Mouse (Mus musculus) stomach, postnatal 0 days (tissue): ENCODE results near the gene Cd55b. TPM values are rescaled to one million over a fixed set of nuclear protein-coding genes. Genes with fewer than 3 reads are reported as not detected.

Experiments used
- ATAC-seq: fragments of 200-750 bp; cut with Nextera tagmentation; 2 replicates; pipeline ENCODE4 v1.8.0; 2017; ENCODE audit not compliant: low FRiP score, low TSS enrichment
- DNase-seq: peaks from one replicate; pipeline ENCODE4 v3.0.0-alpha.2; 2016; ENCODE audit warnings: low spot score
- H3K27ac ChIP-seq: fragments of 300-500 bp; sonication (generic); replicated peaks from 2 replicates; pipeline ENCODE4 v1.5.1; 2014; ENCODE audit warnings: mild to moderate bottlenecking, control low read depth
- H3K27me3 ChIP-seq: fragments of 300-500 bp; sonication (generic); 2 replicates; pipeline ENCODE4 v1.6.1; 2014; ENCODE audit warnings: low read length; ENCODE audit not compliant: control insufficient read depth, insufficient read depth
- H3K36me3 ChIP-seq: fragments of 300-500 bp; sonication (generic); 2 replicates; pipeline ENCODE4 v1.6.1; 2014; ENCODE audit warnings: low read length, mixed read lengths; ENCODE audit not compliant: control insufficient read depth, insufficient read depth
- H3K4me1 ChIP-seq: fragments of 300-500 bp; sonication (generic); replicated peaks from 2 replicates; pipeline ENCODE4 v1.6.1; 2014; ENCODE audit warnings: antibody characterized with exemption; ENCODE audit not compliant: control insufficient read depth, insufficient read depth
- H3K4me2 ChIP-seq: fragments of 300-500 bp; sonication (generic); replicated peaks from 2 replicates; pipeline ENCODE4 v1.6.1; 2014; ENCODE audit warnings: low read depth, mild to moderate bottlenecking, control low read depth, moderate library complexity
- H3K4me3 ChIP-seq: fragments of 300-500 bp; sonication (generic); 2 replicates; pipeline ENCODE4 v1.5.1; 2014; ENCODE audit warnings: low read depth, low read length, control low read depth
- H3K9ac ChIP-seq: fragments of 300-500 bp; sonication (generic); 2 replicates; pipeline ENCODE4 v1.6.1; 2014; ENCODE audit warnings: mild to moderate bottlenecking, low read length, control low read depth, mixed read lengths
- H3K9me3 ChIP-seq: fragments of 300-500 bp; sonication (generic); 2 replicates; pipeline ENCODE4 v1.6.1; 2016; ENCODE audit warnings: low read length; ENCODE audit not compliant: control insufficient read depth
- CTCF ChIP-seq: IDR thresholded peaks from 2 replicates; pipeline ENCODE4 v1.5.1; 2016; ENCODE audit warnings: antibody characterized with exemption, low read depth, mild to moderate bottlenecking, moderate library complexity
- EP300 ChIP-seq: optimal IDR thresholded peaks from 2 replicates; pipeline ENCODE3; 2016; ENCODE audit warnings: antibody characterized with exemption
- WGBS: fragments of 180-500 bp; shearing (Covaris S2); extraction: QIAGEN DNeasy Blood & Tissue Kit; methylation state at CpG from one replicate; pipeline ENCODE4 v1.1.7; 2014; 5-methylcytosine and 5-hydroxymethylcytosine counted together
- polyA plus RNA-seq: library from polyadenylated mRNA; unstranded; fragments of >200 nt; fragmentation: Nextera tagmentation; extraction: Ambion mirVana; gene quantifications from 2 replicates; pipeline ENCODE4 v1.2.1, GENCODE M21; 2015

Cd55b gene
- polyA plus RNA-seq = 0.42 and 0.58 TPM in 2 replicates

- Histone ChIP-seq H3K4me1 (no peaks in the 10 kb centered on the region), H3K36me3 (no peaks in the 10 kb centered on the region), H3K27me3 (no peaks in the 10 kb centered on the region), H3K4me2 (no peak within 1 kb of the TSS; the same call in 1 of the 2 replicates), H3K9me3 (no peaks in the 10 kb centered on the region), H3K4me3 (no peak within 1 kb of the TSS), H3K27ac (no peak within 1 kb of the TSS), H3K9ac (no peak within 1 kb of the TSS)
- DNase-seq (peak; percentile 65), ATAC-seq (peak; percentile 58)
- 57% methylated on average over 18 of the region's 18 CpGs for WGBS
- TF ChIP-seq CTCF (no peak), EP300 (no peak)
Observed at GRCm38 (mm10) chr1:130422664-130423111, at the start of gene Cd55b. TSS of gene Cd55b (minus strand) at chr1:130423009.

- no peaks in the 10 kb centered on the region for H3K36me3 ChIP-seq
- WGBS = 89% methylated on average over 4 of the region's 4 CpGs
- H3K4me2 ChIP-seq = no peak overlapping the region
- no peaks in the 10 kb centered on the region for H3K4me1 ChIP-seq
- no peak for TF ChIP-seq EP300
- no peak for TF ChIP-seq CTCF
- H3K27ac ChIP-seq = no peak overlapping the region
- DNase-seq (no peak), ATAC-seq (no peak)
- no peak overlapping the region for H3K9ac ChIP-seq
- H3K27me3 ChIP-seq = no peaks in the 10 kb centered on the region
- H3K9me3 ChIP-seq = no peaks in the 10 kb centered on the region
- H3K4me3 ChIP-seq = no peak overlapping the region
Observed at GRCm38 (mm10) chr1:130470074-130470473, 47.3 kb upstream of the Cd55b start.

GRCm38 (mm10) chr1:130467453-130467852, 44.6 kb upstream of the Cd55b start:
- Histone ChIP-seq H3K36me3 (no peaks in the 10 kb centered on the region), H3K9ac (no peak overlapping the region), H3K4me2 (no peak overlapping the region), H3K27me3 (no peaks in the 10 kb centered on the region), H3K4me1 (no peaks in the 10 kb centered on the region), H3K4me3 (no peak overlapping the region), H3K27ac (no peak overlapping the region), H3K9me3 (no peaks in the 10 kb centered on the region)
- WGBS = 4% methylated on average over 2 of the region's 2 CpGs
- ATAC-seq (peak; percentile 55), DNase-seq (no peak)
- TF ChIP-seq CTCF (no peak), EP300 (no peak)

- no peaks in the 10 kb centered on the region for H3K27me3 ChIP-seq
- no peak for DNase-seq
Observed at GRCm38 (mm10) chr1:130464173-130464572, 41.4 kb upstream of the Cd55b start.

GRCm38 (mm10) chr1:130462867-130463266, 40.1 kb upstream of the Cd55b start:
- 3% methylated on average over 4 of the region's 4 CpGs for WGBS
- TF ChIP-seq CTCF (no peak), EP300 (no peak)
- Histone ChIP-seq H3K36me3 (no peaks in the 10 kb centered on the region), H3K4me2 (peak overlapping the region; percentile 78), H3K27ac (peak overlapping the region; percentile 86), H3K4me3 (peak overlapping the region; percentile 72), H3K9me3 (no peaks in the 10 kb centered on the region), H3K4me1 (no peaks in the 10 kb centered on the region), H3K27me3 (no peaks in the 10 kb centered on the region), H3K9ac (peak overlapping the region; percentile 69)
- ATAC-seq (no peak), DNase-seq (no peak)

More at GRCm38 (mm10) chr1:130464173-130464572, 41.4 kb upstream of the Cd55b start:
- no peaks in the 10 kb centered on the region for H3K9me3 ChIP-seq
- H3K36me3 ChIP-seq = no peaks in the 10 kb centered on the region
- no peaks in the 10 kb centered on the region for H3K4me1 ChIP-seq
- H3K4me3 ChIP-seq = no peak overlapping the region
- H3K4me2 ChIP-seq = no peak overlapping the region
- no peak for ATAC-seq
- H3K9ac ChIP-seq = no peak overlapping the region
- no peak overlapping the region for H3K27ac ChIP-seq
- TF ChIP-seq EP300 (no peak), CTCF (no peak)

- Histone ChIP-seq H3K4me1 (no peaks in the 10 kb centered on the region), H3K9me3 (no peaks in the 10 kb centered on the region), H3K4me2 (peak within 1 kb of the TSS; percentile 78), H3K27me3 (no peaks in the 10 kb centered on the region), H3K9ac (peak within 1 kb of the TSS; percentile 69), H3K36me3 (no peaks in the 10 kb centered on the region), H3K4me3 (peak within 1 kb of the TSS; percentile 72), H3K27ac (peak within 1 kb of the TSS; percentile 86)
- ATAC-seq (peak; percentile 93), DNase-seq (peak; percentile 91)
- WGBS = 1% methylated on average over 44 of the region's 45 CpGs
- TF ChIP-seq EP300 (no peak), CTCF (peak; percentile 89)
Observed at GRCm38 (mm10) chr1:130462084-130462861, 39.5 kb upstream of the Cd55b start, which contains the start of gene Cd55. TSS of gene Cd55 (minus strand) at chr1:130462744.
